Mouse (Mus musculus): ENCODE measurements at regions not wholly inside any gene's neighbourhood (a gene's known extent, or its start where the extent isn't known, plus 50 kb on each side); places are given as distances from the start of the nearest gene placed in this dataset.

- DNase-seq: no peak
These were observed 469.3 kb upstream of the Trpc7 start for GRCm38 (mm10) chr13:57365096-57365495.

- DNase-seq: no peak
These were observed 468.6 kb upstream of the Trpc7 start for GRCm38 (mm10) chr13:57364396-57364795.

GRCm38 (mm10) chr13:57362563-57362962 lies 466.8 kb upstream of the Trpc7 start:
- DNase-seq: no peak

GRCm38 (mm10) chr13:57361286-57361685 lies 465.5 kb upstream of the Trpc7 start:
- no peak for DNase-seq

GRCm38 (mm10) chr13:57354606-57355005 lies 458.8 kb upstream of the Trpc7 start:
- no peak for DNase-seq

GRCm38 (mm10) chr13:57353976-57354375 lies 458.2 kb upstream of the Trpc7 start:
- DNase-seq: no peak

GRCm38 (mm10) chr13:57350828-57351227 lies 455.0 kb upstream of the Trpc7 start:
- DNase-seq: no peak

GRCm38 (mm10) chr13:57338676-57339075 lies 442.9 kb upstream of the Trpc7 start:
- no peak for DNase-seq

GRCm38 (mm10) chr13:57336596-57336995 lies 440.8 kb upstream of the Trpc7 start:
- DNase-seq: no peak

GRCm38 (mm10) chr13:57332976-57333375 lies 437.2 kb upstream of the Trpc7 start:
- no peak for DNase-seq

- DNase-seq: no peak
These were observed 436.1 kb upstream of the Trpc7 start for GRCm38 (mm10) chr13:57331868-57332267.

GRCm38 (mm10) chr13:57325306-57325925 lies 429.6 kb upstream of the Trpc7 start:
- DNase-seq: no peak

- peak; percentile 12 for DNase-seq
These were observed 420.6 kb upstream of the Trpc7 start for GRCm38 (mm10) chr13:57316211-57317005.

GRCm38 (mm10) chr13:57314512-57314911 lies 418.7 kb upstream of the Trpc7 start:
- DNase-seq: no peak

- no peak for DNase-seq
These were observed 417.9 kb upstream of the Trpc7 start for GRCm38 (mm10) chr13:57313731-57314130.

- no peak for DNase-seq
These were observed 415.4 kb upstream of the Trpc7 start for GRCm38 (mm10) chr13:57311235-57311634.

- DNase-seq: no peak
These were observed 413.8 kb upstream of the Trpc7 start for GRCm38 (mm10) chr13:57309618-57310017.

- DNase-seq: no peak
These were observed 412.4 kb upstream of the Trpc7 start for GRCm38 (mm10) chr13:57307971-57308903.

- no peak for DNase-seq
These were observed 409.8 kb upstream of the Trpc7 start for GRCm38 (mm10) chr13:57305586-57305985.

- DNase-seq: no peak
These were observed 408.0 kb upstream of the Trpc7 start for GRCm38 (mm10) chr13:57303805-57304204.

- no peak for DNase-seq
These were observed 396.1 kb upstream of the Trpc7 start for GRCm38 (mm10) chr13:57291737-57292490.

- no peak for DNase-seq
These were observed 390.4 kb upstream of the Trpc7 start for GRCm38 (mm10) chr13:57286168-57286567.

Data from adrenal gland, adult 8-10 months (tissue).